Mouse (Mus musculus) heart, embryonic 13.5 days (tissue): Measurements from ENCODE around the gene Prl2c3. TPM values are rescaled to one million over a fixed set of nuclear protein-coding genes. Genes with fewer than 3 reads are reported as not detected.
"Not testable (repeated sequence)": the region's sequence is repeated elsewhere in the genome, so short reads cannot be mapped to it uniquely, and the experiment has no call there.

Experiments
- ATAC-seq: fragments of 200-750 bp; cut with Nextera tagmentation; 2 replicates; pipeline ENCODE4 v1.8.0; 2017; ENCODE audit warnings: moderate TSS enrichment; ENCODE audit not compliant: insufficient number of reproducible peaks, low FRiP score, low TSS enrichment; ENCODE audit errors: extremely low read depth
- H3K27ac ChIP-seq: fragments of 300-500 bp; sonication (generic); replicated peaks from 2 replicates; pipeline ENCODE4 v1.5.1; 2015; ENCODE audit warnings: moderate library complexity, mild to moderate bottlenecking, inconsistent platforms
- H3K27me3 ChIP-seq: fragments of 300-500 bp; sonication (generic); replicated peaks from 2 replicates; pipeline ENCODE4 v1.6.1; 2015; ENCODE audit warnings: mild to moderate bottlenecking, inconsistent platforms
- H3K36me3 ChIP-seq: fragments of 300-500 bp; sonication (generic); 2 replicates; pipeline ENCODE4 v1.6.1; 2015; ENCODE audit warnings: mild to moderate bottlenecking, inconsistent platforms
- H3K4me1 ChIP-seq: fragments of 300-500 bp; sonication (generic); 2 replicates; pipeline ENCODE4 v1.6.1; 2015; ENCODE audit warnings: inconsistent platforms
- H3K4me2 ChIP-seq: fragments of 300-500 bp; sonication (generic); 2 replicates; pipeline ENCODE4 v1.6.1; 2015; ENCODE audit warnings: inconsistent platforms, mild to moderate bottlenecking, moderate library complexity
- H3K4me3 ChIP-seq: fragments of 300-500 bp; sonication (generic); 2 replicates; pipeline ENCODE4 v1.5.1; 2015; ENCODE audit warnings: moderate library complexity, mild to moderate bottlenecking, inconsistent platforms
- H3K9ac ChIP-seq: fragments of 300-500 bp; sonication (generic); 2 replicates; pipeline ENCODE4 v1.6.1; 2015; ENCODE audit warnings: inconsistent platforms, mild to moderate bottlenecking, moderate library complexity
- H3K9me3 ChIP-seq: fragments of 300-500 bp; sonication (generic); 2 replicates; pipeline ENCODE4 v1.6.1; 2016; ENCODE audit warnings: inconsistent platforms
- WGBS: fragments of 180-500 bp; shearing (Covaris S2); methylation state at CpG from one replicate; pipeline ENCODE4 v1.1.7; 2015; ENCODE audit warnings: mixed read lengths; 5-methylcytosine and 5-hydroxymethylcytosine counted together
- polyA plus RNA-seq: library from polyadenylated mRNA; unstranded; fragments of >200 nt; fragmentation: Nextera tagmentation; extraction: Ambion mirVana; gene quantifications from 2 replicates; pipeline ENCODE4 v1.2.1, GENCODE M21; 2015

Prl2c3 gene
- polyA plus RNA-seq, 1 experiment from 2014 or later = not detected

- ATAC-seq, H3K4me2 ChIP-seq, H3K27me3 ChIP-seq, H3K9ac ChIP-seq, H3K9me3 ChIP-seq, H3K36me3 ChIP-seq, H3K4me1 ChIP-seq, H3K4me3 ChIP-seq, H3K27ac ChIP-seq: not testable (repeated sequence)
- whole genome bisulfite sequencing = 64% methylated on average over 6 of the region's 6 CpGs
Measured at GRCm38 (mm10) chr13:12769442-12770091, 30.3 kb downstream of the Prl2c3 start.

Other genes starting within 250 kb of the Prl2c3 start
- 5.9 and 6.2 TPM in 2 replicates for gene Ero1lb, start 234.2 kb downstream of the Prl2c3 start, polyA plus RNA-seq
- 0.47 TPM in 1 of 2 replicates, not detected in the other for gene Prl2c2, start 205.3 kb upstream of the Prl2c3 start, polyA plus RNA-seq